Mouse (Mus musculus): ENCODE results near the gene Stx17. TPM values are rescaled to one million over a fixed set of nuclear protein-coding genes. Genes with fewer than 3 reads are reported as not detected.
A peak's percentile ranks its signal among the peaks of the same experiment; 100 is the strongest.

Stx17 gene
- polyA plus RNA-seq, 2 experiments, result 6.4 to 15.3 TPM

DNA sequence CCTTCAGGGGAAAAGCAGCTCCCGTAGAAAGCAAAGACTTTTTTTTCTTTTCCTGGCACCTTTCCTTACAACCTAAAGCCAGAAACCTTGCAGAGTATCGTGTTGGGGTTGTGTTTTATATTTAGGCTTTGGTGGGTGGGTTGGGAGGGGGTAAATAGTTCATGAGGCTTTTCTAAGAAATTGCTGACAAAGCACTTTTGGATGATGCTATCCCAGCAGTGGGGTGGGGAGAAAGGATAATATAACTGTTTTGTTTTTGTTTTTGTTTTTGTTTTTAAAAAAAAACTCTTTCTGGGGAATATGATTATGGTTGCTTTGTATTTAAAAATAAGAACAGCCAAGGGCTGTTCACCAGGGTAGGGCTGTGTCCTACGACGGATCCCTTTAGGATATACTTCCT, 41.3 kb upstream of the Stx17 start:
- TF ChIP-seq CTCF (IDR thresholded peaks at IDR 0.05; ENCODE audit: low read depth) (no peak), EP300 (IDR thresholded peaks at IDR 0.05; ENCODE audit: low read depth) (no peak)
- ATAC-seq (ENCODE audit: insufficient read depth), result no peak
- H3K4me1 ChIP-seq (replicated peaks; ENCODE audit: control insufficient read depth in 2 of 2, insufficient read depth in 2 of 2, low read length in 1 of 2), result peaks cover 22 to 24% of the 10 kb centered on the region in 2 experiments
- H3K27me3 ChIP-seq (ENCODE audit: control insufficient read depth, insufficient read depth, low read length), result peaks cover 5% of the 10 kb centered on the region
- WGBS (ENCODE audit: insufficient replicate concordance), result 76% methylated on average over 4 of the region's 4 CpGs
- no peak for DNase-seq (ENCODE audit: low read depth in 3 of 3, low spot score in 3 of 3)
- H3K27ac ChIP-seq, result no peak overlapping the region
- H3K4me2 ChIP-seq (ENCODE audit: low read depth), result no peak overlapping the region
- H3K9ac ChIP-seq (replicated peaks), result no peak overlapping the region
- no peaks in the 10 kb centered on the region for H3K36me3 ChIP-seq (replicated peaks; ENCODE audit: control insufficient read depth, insufficient read depth, low read depth)
- H3K9me3 ChIP-seq (ENCODE audit: control insufficient read depth, low read length), result no peaks in the 10 kb centered on the region
- H3K4me3 ChIP-seq (ENCODE audit: insufficient read depth in 1 of 2, low read depth in 2 of 2, low read length in 2 of 2), result no peak overlapping the region

DNA sequence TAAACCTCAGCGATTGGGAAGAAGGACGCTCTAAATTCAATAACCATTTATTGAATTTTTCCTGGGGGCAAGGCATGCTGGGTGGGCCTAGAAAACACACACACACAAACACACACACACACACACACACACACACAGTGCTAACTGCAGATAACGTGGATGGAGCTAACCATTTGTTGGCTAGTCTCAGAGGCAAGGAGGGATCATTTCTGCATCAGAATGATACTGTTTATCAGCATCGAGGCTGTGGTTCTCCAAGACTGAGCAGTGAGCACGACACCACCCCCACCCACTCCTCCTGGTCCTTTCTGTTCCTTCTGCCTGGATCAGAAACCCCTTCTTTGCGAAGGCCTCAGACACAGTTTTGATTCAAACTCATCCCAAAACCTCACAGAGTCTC, 38.1 kb upstream of the Stx17 start:
- peak overlapping the region; percentile 11 for H3K4me2 ChIP-seq (ENCODE audit: low read depth)
- 42% methylated on average over 6 of the region's 6 CpGs for WGBS (ENCODE audit: insufficient replicate concordance)

DNA sequence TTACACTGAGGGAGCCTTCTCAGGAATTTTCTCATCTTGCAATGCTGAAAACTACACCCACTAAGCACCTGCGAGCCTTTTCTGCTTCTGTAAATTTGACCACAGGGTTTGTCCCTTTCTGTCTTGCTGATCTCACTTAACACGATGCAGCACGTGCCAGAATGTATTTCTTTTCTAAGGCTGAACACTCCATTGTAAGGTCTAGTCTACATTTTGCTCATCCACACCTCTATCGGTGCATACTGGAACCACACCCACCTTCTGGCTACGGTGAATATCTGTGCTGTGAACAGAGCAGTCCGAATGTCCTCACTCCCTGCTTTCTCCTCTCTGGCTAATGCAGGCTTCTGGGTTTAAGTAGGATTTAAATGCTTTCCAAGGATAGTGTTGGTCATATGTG, 37.2 kb upstream of the Stx17 start:
- WGBS (ENCODE audit: insufficient replicate concordance), result 49% methylated on average over 6 of the region's 6 CpGs
- peak; percentile 22 to 38 (median 34) for DNase-seq (ENCODE audit: low read depth in 3 of 3, low spot score in 3 of 3)
- TF ChIP-seq EP300 (IDR thresholded peaks at IDR 0.05; ENCODE audit: low read depth) (no peak), CTCF (IDR thresholded peaks at IDR 0.05; ENCODE audit: low read depth) (peak; percentile 71)
- Histone ChIP-seq H3K27ac (peak overlapping the region; percentile 39), H3K4me3 (ENCODE audit: insufficient read depth in 1 of 2, low read depth in 2 of 2, low read length in 2 of 2) (no peak overlapping the region), H3K4me2 (ENCODE audit: low read depth) (peak overlapping the region; percentile 11), H3K4me1 (replicated peaks; ENCODE audit: control insufficient read depth in 2 of 2, insufficient read depth in 2 of 2, low read length in 1 of 2) (peaks cover 22 to 24% of the 10 kb centered on the region in 2 experiments), H3K9ac (replicated peaks) (no peak overlapping the region), H3K27me3 (ENCODE audit: control insufficient read depth, insufficient read depth, low read length) (no peaks in the 10 kb centered on the region), H3K36me3 (replicated peaks; ENCODE audit: control insufficient read depth, insufficient read depth, low read depth) (no peaks in the 10 kb centered on the region), H3K9me3 (ENCODE audit: control insufficient read depth, low read length) (no peaks in the 10 kb centered on the region)
- ATAC-seq (ENCODE audit: insufficient read depth), result peak; percentile 62

More for the DNA sequence above, 38.1 kb upstream of the Stx17 start:
- peak overlapping the region; percentile 39 for H3K27ac ChIP-seq
- no peak overlapping the region for H3K9ac ChIP-seq (replicated peaks)
- H3K36me3 ChIP-seq (replicated peaks; ENCODE audit: control insufficient read depth, insufficient read depth, low read depth), result no peaks in the 10 kb centered on the region
- no peak overlapping the region for H3K4me3 ChIP-seq (ENCODE audit: insufficient read depth in 1 of 2, low read depth in 2 of 2, low read length in 2 of 2)
- H3K9me3 ChIP-seq (ENCODE audit: control insufficient read depth, low read length), result no peaks in the 10 kb centered on the region
- H3K27me3 ChIP-seq (ENCODE audit: control insufficient read depth, insufficient read depth, low read length), result no peaks in the 10 kb centered on the region; the same call in 1 of the 2 replicates
- H3K4me1 ChIP-seq (replicated peaks; ENCODE audit: control insufficient read depth in 2 of 2, insufficient read depth in 2 of 2, low read length in 1 of 2), result peaks cover 22 to 24% of the 10 kb centered on the region in 2 experiments
- ATAC-seq (ENCODE audit: insufficient read depth), result peak; percentile 98
- peak; percentile 50 to 66 (median 62) for DNase-seq (ENCODE audit: low read depth in 3 of 3, low spot score in 3 of 3)
- TF ChIP-seq EP300 (IDR thresholded peaks at IDR 0.05; ENCODE audit: low read depth) (peak; percentile 86), CTCF (IDR thresholded peaks at IDR 0.05; ENCODE audit: low read depth) (no peak)

DNA sequence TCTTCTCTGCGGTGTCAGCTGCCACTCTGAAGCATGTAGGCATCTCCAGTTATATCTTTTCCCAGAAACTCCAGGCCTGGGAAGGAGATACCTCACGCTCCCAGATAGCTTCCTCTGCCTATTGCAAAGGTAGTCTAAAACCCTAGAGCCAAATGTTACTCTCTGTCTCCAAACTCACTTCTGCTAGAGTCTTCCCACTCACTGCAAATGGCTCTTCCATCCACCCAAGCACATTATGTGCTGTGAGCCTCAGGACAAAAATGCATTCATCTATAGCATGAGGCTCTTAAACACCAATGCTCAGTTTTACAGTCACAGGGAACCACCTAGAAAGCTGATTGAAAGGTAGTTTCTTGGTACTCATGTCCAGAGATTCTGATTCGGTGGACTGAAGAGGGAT, 31.5 kb upstream of the Stx17 start:
- TF ChIP-seq EP300 (IDR thresholded peaks at IDR 0.05; ENCODE audit: low read depth), result no peak
- TF ChIP-seq CTCF (IDR thresholded peaks at IDR 0.05; ENCODE audit: low read depth), result no peak
- DNase-seq (ENCODE audit: low read depth in 3 of 3, low spot score in 3 of 3) (no peak), ATAC-seq (ENCODE audit: insufficient read depth) (no peak)
- H3K4me3 ChIP-seq (ENCODE audit: insufficient read depth in 1 of 2, low read depth in 2 of 2, low read length in 2 of 2), result no peak overlapping the region
- 66% methylated on average over 3 of the region's 3 CpGs for WGBS (ENCODE audit: insufficient replicate concordance)
- no peaks in the 10 kb centered on the region for H3K36me3 ChIP-seq (replicated peaks; ENCODE audit: control insufficient read depth, insufficient read depth, low read depth)
- no peaks in the 10 kb centered on the region for H3K9me3 ChIP-seq (ENCODE audit: control insufficient read depth, low read length)
- H3K4me1 ChIP-seq (replicated peaks; ENCODE audit: control insufficient read depth in 2 of 2, insufficient read depth in 2 of 2, low read length in 1 of 2), result no peaks in the 10 kb centered on the region; a peak in 1 of 4 replicates
- no peaks in the 10 kb centered on the region for H3K27me3 ChIP-seq (ENCODE audit: control insufficient read depth, insufficient read depth, low read length)
- no peak overlapping the region for H3K4me2 ChIP-seq (ENCODE audit: low read depth)
- H3K27ac ChIP-seq, result no peak overlapping the region
- H3K9ac ChIP-seq (replicated peaks), result no peak overlapping the region

DNA sequence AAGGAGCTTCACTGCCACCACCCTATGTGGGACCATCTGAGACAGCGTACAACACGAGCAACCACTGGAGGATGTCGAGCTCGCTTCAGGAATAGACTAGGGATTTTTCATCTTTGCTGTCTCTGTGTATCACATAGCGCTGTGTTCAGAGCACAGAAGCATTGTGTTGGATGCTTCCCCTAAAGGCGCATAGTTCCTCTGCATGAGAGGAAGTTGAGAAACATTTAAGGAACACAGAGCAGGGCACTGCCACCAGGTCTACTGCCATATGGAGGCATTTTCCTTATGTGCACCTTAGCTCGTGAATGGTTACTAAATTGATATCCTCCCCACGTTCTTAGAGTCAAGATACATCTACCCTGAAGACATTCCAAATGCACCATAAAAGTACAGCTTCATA, 24.5 kb upstream of the Stx17 start:
- no peak overlapping the region for H3K4me3 ChIP-seq (ENCODE audit: insufficient read depth in 1 of 2, low read depth in 2 of 2, low read length in 2 of 2)
- no peaks in the 10 kb centered on the region for H3K4me1 ChIP-seq (replicated peaks; ENCODE audit: control insufficient read depth in 2 of 2, insufficient read depth in 2 of 2, low read length in 1 of 2)
- H3K27ac ChIP-seq, result no peak overlapping the region
- H3K27me3 ChIP-seq (ENCODE audit: control insufficient read depth, insufficient read depth, low read length), result no peaks in the 10 kb centered on the region
- no peak for DNase-seq (ENCODE audit: low read depth in 3 of 3, low spot score in 3 of 3)
- WGBS (ENCODE audit: insufficient replicate concordance), result 59% methylated on average over 8 of the region's 8 CpGs
- no peak overlapping the region for H3K9ac ChIP-seq (replicated peaks)
- no peak overlapping the region for H3K4me2 ChIP-seq (ENCODE audit: low read depth)
- TF ChIP-seq CTCF (IDR thresholded peaks at IDR 0.05; ENCODE audit: low read depth) (no peak), EP300 (IDR thresholded peaks at IDR 0.05; ENCODE audit: low read depth) (no peak)
- H3K36me3 ChIP-seq (replicated peaks; ENCODE audit: control insufficient read depth, insufficient read depth, low read depth), result no peaks in the 10 kb centered on the region
- no peaks in the 10 kb centered on the region for H3K9me3 ChIP-seq (ENCODE audit: control insufficient read depth, low read length)
- ATAC-seq (ENCODE audit: insufficient read depth), result no peak

Data from liver, embryonic 14.5 days (tissue).